15 mouse cellular contexts compared by ENCODE assay signal in the genomic region with DNA sequence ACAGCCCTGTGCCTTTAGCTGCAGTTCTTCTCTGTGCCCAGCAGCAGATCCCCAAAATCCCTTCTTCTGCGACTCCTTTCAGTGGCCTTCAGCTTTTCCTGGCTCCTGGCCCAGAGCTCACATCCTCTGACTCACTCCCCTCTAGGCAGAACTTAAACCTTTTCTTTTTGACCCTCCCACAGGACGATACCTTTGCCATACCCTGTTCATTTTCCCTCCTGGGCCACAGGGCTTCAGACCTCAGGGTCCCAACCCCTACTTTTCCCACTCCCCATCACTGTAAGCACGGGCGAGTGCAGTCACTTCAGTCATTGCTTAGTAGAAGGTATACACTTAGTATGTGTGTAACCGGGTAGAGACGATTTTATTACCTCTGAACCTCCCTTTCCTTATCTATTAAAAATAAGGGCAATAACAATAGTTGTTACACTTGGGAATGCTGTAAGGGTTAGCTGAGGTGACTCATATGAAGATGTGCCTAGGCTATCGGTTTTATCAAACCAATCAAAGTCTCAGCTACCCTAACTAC. TPM values are rescaled to one million over a fixed set of nuclear protein-coding genes. Genes with fewer than 3 reads are reported as not detected.
A peak's percentile ranks its signal among the peaks of the same experiment; 100 is the strongest.
DNase-seq lines count a peak whose midpoint lies in the region; ATAC-seq and TF ChIP-seq lines count a peak whose summit lies in the region.
"Had no signal": no experiment of that assay in that cellular context is flagged by ENCODE, and none has a peak within 500 bp of the region (broad histone marks: within the 10 kb centered on the region; RNA-seq: fewer than 3 reads in every experiment).

No protein-coding gene starts in this region.

- H3K4me2 ChIP-seq in heart, embryonic 13.5 days, result peak overlapping the region; percentile 59
- H3K4me2 ChIP-seq in lung, postnatal 0 days (replicated peaks; ENCODE audit: low read depth, low read length), result no peak overlapping the region
- H3K4me2 ChIP-seq: embryonic facial prominence, embryonic 13.5 days; hindbrain, embryonic 12.5 days had no signal

- no peak for DNase-seq in heart, embryonic 10.5 days (ENCODE audit: low spot score)
- DNase-seq in lung, postnatal 0 days (ENCODE audit: low spot score), result peak; percentile 60
- DNase-seq in lung, postnatal 4 days, result no peak
- DNase-seq in adrenal gland, postnatal 10 days, result peak; percentile 56
- no peak for DNase-seq in MN1 (ENCODE audit: low spot score)
- DNase-seq in spleen, adult 12 weeks (ENCODE audit: low spot score), result no peak

- H3K36me3 ChIP-seq in heart, embryonic 13.5 days, result no peaks in the 10 kb centered on the region
- H3K36me3 ChIP-seq in heart, embryonic 10.5 days, result no peaks in the 10 kb centered on the region
- H3K36me3 ChIP-seq in lung, postnatal 0 days (ENCODE audit: insufficient read depth, low read length), result no peaks in the 10 kb centered on the region
- H3K36me3 ChIP-seq: embryonic facial prominence, embryonic 13.5 days; hindbrain, embryonic 12.5 days had no signal

- TF ChIP-seq EP300 in lung, postnatal 0 days (IDR thresholded peaks at IDR 0.05), result no peak

- no peaks in the 10 kb centered on the region for H3K9me3 ChIP-seq in heart, embryonic 13.5 days
- H3K9me3 ChIP-seq in heart, embryonic 10.5 days, result no peaks in the 10 kb centered on the region
- H3K9me3 ChIP-seq in lung, postnatal 0 days (ENCODE audit: low read length), result no peaks in the 10 kb centered on the region
- H3K9me3 ChIP-seq: embryonic facial prominence, embryonic 13.5 days; hindbrain, embryonic 12.5 days had no signal

- H3K27me3 ChIP-seq in heart, embryonic 13.5 days (replicated peaks), result no peaks in the 10 kb centered on the region; the same call in 1 of the 2 replicates
- peaks cover 13% of the 10 kb centered on the region; the same call in 1 of the 2 replicates for H3K27me3 ChIP-seq in heart, embryonic 10.5 days (ENCODE audit: insufficient read depth, poor library complexity, severe bottlenecking)
- no peaks in the 10 kb centered on the region for H3K27me3 ChIP-seq in lung, postnatal 0 days (replicated peaks; ENCODE audit: insufficient read depth, low read length)

- H3K27ac ChIP-seq in heart, embryonic 13.5 days (replicated peaks), result no peak overlapping the region
- H3K27ac ChIP-seq in heart, embryonic 10.5 days, result no peak overlapping the region
- H3K27ac ChIP-seq in lung, postnatal 0 days (ENCODE audit: low read length), result no peak overlapping the region
- H3K27ac ChIP-seq: embryonic facial prominence, embryonic 13.5 days; hindbrain, embryonic 12.5 days had no signal

- no peak overlapping the region for H3K4me3 ChIP-seq in heart, embryonic 13.5 days
- no peak overlapping the region for H3K4me3 ChIP-seq in heart, embryonic 10.5 days
- no peak overlapping the region for H3K4me3 ChIP-seq in lung, postnatal 0 days (ENCODE audit: low read depth, low read length)
- H3K4me3 ChIP-seq: embryonic facial prominence, embryonic 13.5 days; hindbrain, embryonic 12.5 days had no signal

- ATAC-seq in heart, embryonic 13.5 days (ENCODE audit: extremely low read depth, insufficient number of reproducible peaks, low FRiP score, low TSS enrichment), result no peak
- peak; percentile 55 for ATAC-seq in lung, postnatal 0 days
- peak; percentile 36; the same call in 1 of the 2 replicates for ATAC-seq in megakaryocyte-erythroid progenitor cell, adult 5-6 weeks (replicated peaks; ENCODE audit: low FRiP score, low TSS enrichment, poor library complexity, severe bottlenecking)
- ATAC-seq: CD4-positive, CD25-positive, alpha-beta regulatory T cell, adult 4 months had no signal

- TF ChIP-seq CTCF in lung, postnatal 0 days (IDR thresholded peaks at IDR 0.05), result no peak

- WGBS in heart, embryonic 13.5 days, result 59% methylated on average over 7 of the region's 7 CpGs
- 56% methylated on average over 7 of the region's 7 CpGs for WGBS in heart, embryonic 10.5 days
- 50% methylated on average over 7 of the region's 7 CpGs for WGBS in lung, postnatal 0 days

- peaks cover 11% of the 10 kb centered on the region; the same call in 1 of the 2 replicates for H3K4me1 ChIP-seq in heart, embryonic 13.5 days
- H3K4me1 ChIP-seq in heart, embryonic 10.5 days, result no peaks in the 10 kb centered on the region; the same call in 1 of the 2 replicates
- no peaks in the 10 kb centered on the region for H3K4me1 ChIP-seq in lung, postnatal 0 days (ENCODE audit: insufficient read depth, low read depth, low read length)
- H3K4me1 ChIP-seq: embryonic facial prominence, embryonic 13.5 days; hindbrain, embryonic 12.5 days had no signal

- no peak overlapping the region for H3K9ac ChIP-seq in heart, embryonic 13.5 days
- no peak overlapping the region for H3K9ac ChIP-seq in lung, postnatal 0 days (replicated peaks; ENCODE audit: low read depth)
- H3K9ac ChIP-seq: embryonic facial prominence, embryonic 13.5 days; hindbrain, embryonic 12.5 days had no signal

RNA-seq across cellular contexts. Expression of gene Ripply1, which starts 7.0 kb away (rescaled TPM):
- not detected in 2 replicates for polyA plus RNA-seq in heart, embryonic 13.5 days (2015; fragmentation: Nextera tagmentation; extraction: Ambion mirVana)
- polyA plus RNA-seq in heart, embryonic 10.5 days (2016; fragmentation: Nextera tagmentation; extraction: Ambion mirVana), result not detected in 2 replicates
- not detected in 2 replicates for polyA plus RNA-seq in lung, postnatal 0 days (2015; fragmentation: Nextera tagmentation; extraction: Ambion mirVana)
- not detected for total RNA-seq in adrenal gland, postnatal 10 days (2021)
- not detected in 2 replicates for total RNA-seq in megakaryocyte-erythroid progenitor cell, adult 5-6 weeks (2014; fragmentation: Nextera tagmentation)
- total RNA-seq in megakaryocyte-erythroid progenitor cell, adult 5-6 weeks (2017), result not detected in 2 replicates
- total RNA-seq: layer of hippocampus, postnatal 25 days; monocyte, adult 5-6 weeks had no signal
- polyA plus RNA-seq: activated CD4-positive, CD25-positive, alpha-beta regulatory T cell, adult 4 months; CD4-positive, CD25-positive, alpha-beta regulatory T cell, adult 4 months; embryonic facial prominence, embryonic 13.5 days; hindbrain, embryonic 12.5 days; urinary bladder, adult 2 months had no signal

RNA-seq across cellular contexts. Expression of gene Cldn2, which starts 25.5 kb away (rescaled TPM):
- polyA plus RNA-seq in heart, embryonic 13.5 days (2015; fragmentation: Nextera tagmentation; extraction: Ambion mirVana), result 0.25 TPM in 1 of 2 replicates, not detected in the other
- polyA plus RNA-seq in heart, embryonic 10.5 days (2016; fragmentation: Nextera tagmentation; extraction: Ambion mirVana), result 0.30 TPM in 1 of 2 replicates, not detected in the other
- 0.86 and 1.3 TPM in 2 replicates for polyA plus RNA-seq in lung, postnatal 0 days (2015; fragmentation: Nextera tagmentation; extraction: Ambion mirVana)
- 1 to 10 TPM; 1.4 TPM for total RNA-seq in adrenal gland, postnatal 10 days (2021)
- total RNA-seq in megakaryocyte-erythroid progenitor cell, adult 5-6 weeks (2014; fragmentation: Nextera tagmentation), result not detected in 2 replicates
- not detected in 2 replicates for total RNA-seq in megakaryocyte-erythroid progenitor cell, adult 5-6 weeks (2017)
- total RNA-seq: monocyte, adult 5-6 weeks had no signal
- polyA plus RNA-seq: activated CD4-positive, CD25-positive, alpha-beta regulatory T cell, adult 4 months; CD4-positive, CD25-positive, alpha-beta regulatory T cell, adult 4 months; embryonic facial prominence, embryonic 13.5 days had no signal

Comparison
In these comparisons a context has a peak if more than half of its experiments do, and no peak if none do; other contexts are left out.
1. DNase-seq: peak in lung, postnatal 0 days (single experiment) and adrenal gland, postnatal 10 days (single experiment); none in heart, embryonic 10.5 days (single experiment), lung, postnatal 4 days (0 of 2), MN1 (single experiment) and spleen, adult 12 weeks (single experiment).